Mouse (Mus musculus): ENCODE measurements around the gene Hsf4. TPM values are rescaled to one million over a fixed set of nuclear protein-coding genes. Genes with fewer than 3 reads are reported as not detected.
A peak's percentile ranks its signal among the peaks of the same experiment; 100 is the strongest.

The Hsf4 gene
- polyA plus RNA-seq, 1 experiment from 2014 or later: not detected

DNA sequence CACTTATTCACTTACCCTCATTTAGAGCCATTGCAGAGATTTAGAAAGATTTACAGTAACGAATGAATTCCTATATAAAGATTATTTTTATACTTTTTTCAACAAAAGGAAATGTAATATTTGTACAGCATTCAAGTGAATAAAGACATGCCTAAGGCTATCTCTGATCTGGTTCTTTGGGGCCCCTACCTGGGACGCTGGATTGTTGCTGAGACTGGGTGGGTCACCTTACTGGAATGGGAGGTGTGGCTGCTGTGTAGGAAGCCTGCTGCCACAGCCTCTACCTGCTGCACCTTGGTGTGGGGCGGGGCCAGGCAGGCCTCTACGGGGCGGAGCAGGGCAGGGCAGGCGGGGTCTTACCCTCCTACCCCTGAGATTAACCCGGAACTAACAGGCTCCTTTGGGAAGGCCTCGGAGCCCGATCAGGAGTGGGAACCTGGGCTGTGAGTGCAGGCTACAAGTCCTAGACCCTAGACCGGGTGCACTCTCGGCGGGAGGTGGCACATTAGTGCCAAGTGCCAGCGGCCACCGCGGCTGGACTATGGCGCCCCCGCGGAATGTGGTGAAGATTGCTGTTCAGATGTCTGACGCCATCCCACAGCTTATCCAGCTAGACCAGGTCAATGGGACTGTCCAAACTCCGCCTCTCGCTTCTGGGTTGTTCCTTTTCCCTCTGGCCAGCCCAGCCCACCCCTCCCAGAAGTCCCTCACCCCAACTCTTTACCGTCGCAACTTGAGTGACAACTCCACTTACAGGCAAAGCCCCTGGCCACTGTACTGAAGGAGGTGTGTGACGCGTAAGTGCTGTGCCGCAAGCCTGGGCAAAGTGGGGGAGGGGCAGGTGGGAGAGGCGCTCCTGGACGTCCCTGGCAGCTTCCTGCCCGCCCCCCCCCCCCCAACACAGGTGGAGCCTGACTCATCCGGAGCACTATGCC, 35.9 kb downstream of the Hsf4 start, which contains the start of gene Elmo3:
Gene Elmo3, plus strand, starts transcription at position 391 of the 935 bp plus-strand sequence.
- Histone ChIP-seq H3K36me3 (replicated peaks) (peaks cover 91% of the 10 kb centered on the region), H3K27me3 (ENCODE audit: poor library complexity, severe bottlenecking) (no peaks in the 10 kb centered on the region), H3K27ac (peak within 1 kb of the TSS; percentile 75), H3K4me3 (peak within 1 kb of the TSS; percentile 43), H3K9me3 (no peaks in the 10 kb centered on the region), H3K4me1 (peaks cover 23% of the 10 kb centered on the region)
- 8% methylated on average over 30 of the region's 30 CpGs for WGBS
- peak; percentile 52 for DNase-seq (ENCODE audit: extremely low spot score, low spot score)

DNA sequence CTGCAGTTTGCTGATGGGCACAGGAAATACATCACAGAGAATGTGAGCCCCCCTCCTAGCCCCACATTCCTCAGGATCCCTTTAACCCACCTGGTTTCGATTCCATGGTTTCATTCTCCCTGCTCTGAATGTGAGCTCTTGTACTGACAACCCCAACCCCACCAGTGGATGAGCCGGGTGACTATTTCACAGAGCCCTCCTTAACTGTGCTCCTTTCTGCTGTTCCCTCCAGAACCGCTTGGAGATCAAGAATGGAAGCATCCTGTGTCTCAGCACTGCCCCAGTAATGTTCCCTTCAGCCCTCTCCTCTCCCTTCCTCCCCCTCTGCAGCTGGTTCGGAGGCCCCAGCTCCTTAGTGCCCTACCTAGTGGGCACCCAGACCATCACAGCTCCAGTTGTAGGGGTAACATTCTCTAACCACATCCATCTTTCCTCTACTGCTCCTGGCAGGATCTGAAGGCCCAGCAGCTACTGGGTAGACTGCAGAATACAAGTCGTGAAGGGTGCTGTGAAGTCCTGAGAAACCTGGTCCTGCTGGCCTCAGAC, 36.6 kb downstream of the Hsf4 start:
- no peak for DNase-seq (ENCODE audit: extremely low spot score, low spot score)
- no peaks in the 10 kb centered on the region for H3K27me3 ChIP-seq (ENCODE audit: poor library complexity, severe bottlenecking)
- H3K9me3 ChIP-seq: no peaks in the 10 kb centered on the region
- H3K4me1 ChIP-seq: peaks cover 23% of the 10 kb centered on the region
- WGBS: 65% methylated on average over 5 of the region's 5 CpGs
- H3K36me3 ChIP-seq (replicated peaks): peaks cover 89% of the 10 kb centered on the region
- peak overlapping the region; percentile 75 for H3K27ac ChIP-seq
- peak overlapping the region; percentile 43 for H3K4me3 ChIP-seq

DNA sequence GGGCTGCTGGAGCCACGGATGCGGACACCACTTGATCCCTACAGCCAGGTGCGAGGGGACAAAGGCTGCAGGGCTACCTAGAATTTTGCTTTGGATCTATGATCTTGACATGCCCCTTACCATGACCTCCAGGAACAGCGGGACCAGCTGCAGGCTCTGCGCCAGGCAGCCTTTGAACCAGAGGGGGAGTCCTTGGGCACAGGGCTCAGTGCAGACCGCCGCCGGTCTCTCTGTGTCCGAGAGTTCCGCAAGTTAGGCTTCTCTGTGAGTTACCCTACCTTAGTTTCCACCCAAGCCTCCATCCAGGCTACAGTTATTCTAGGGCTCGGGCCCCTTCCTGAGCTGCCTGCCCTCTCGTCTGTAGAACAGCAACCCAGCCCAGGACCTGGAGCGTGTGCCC, 38.1 kb downstream of the Hsf4 start:
- no peak overlapping the region for H3K4me3 ChIP-seq
- DNase-seq (ENCODE audit: extremely low spot score, low spot score): no peak
- no peaks in the 10 kb centered on the region for H3K9me3 ChIP-seq
- H3K27me3 ChIP-seq (ENCODE audit: poor library complexity, severe bottlenecking): no peaks in the 10 kb centered on the region
- H3K36me3 ChIP-seq (replicated peaks): peaks cover 89% of the 10 kb centered on the region
- peaks cover 23% of the 10 kb centered on the region for H3K4me1 ChIP-seq
- WGBS: 94% methylated on average over 13 of the region's 13 CpGs
- H3K27ac ChIP-seq: no peak overlapping the region

DNA sequence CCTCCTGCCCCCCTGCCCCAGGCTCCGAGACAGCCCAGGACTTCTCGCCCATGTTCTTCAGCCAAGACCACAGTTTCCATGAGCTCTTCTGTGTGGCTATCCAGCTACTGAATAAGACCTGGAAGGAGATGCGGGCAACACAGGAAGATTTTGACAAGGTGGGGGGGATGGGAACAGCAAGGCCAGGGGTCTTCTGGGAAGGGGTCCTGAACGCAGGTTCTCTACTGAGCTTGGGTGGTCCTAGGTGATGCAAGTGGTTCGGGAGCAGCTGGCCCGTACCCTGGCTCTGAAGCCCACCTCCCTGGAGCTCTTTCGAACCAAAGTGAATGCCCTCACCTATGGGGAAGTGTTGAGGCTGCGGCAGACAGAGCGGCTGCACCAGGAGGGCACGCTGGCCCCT, 38.8 kb downstream of the Hsf4 start:
- Histone ChIP-seq H3K4me1 (peaks cover 23% of the 10 kb centered on the region), H3K27me3 (ENCODE audit: poor library complexity, severe bottlenecking) (no peaks in the 10 kb centered on the region), H3K36me3 (replicated peaks) (peaks cover 89% of the 10 kb centered on the region), H3K9me3 (no peaks in the 10 kb centered on the region), H3K4me3 (no peak overlapping the region), H3K27ac (no peak overlapping the region)
- no peak for DNase-seq (ENCODE audit: extremely low spot score, low spot score)
- WGBS: 93% methylated on average over 10 of the region's 10 CpGs

DNA sequence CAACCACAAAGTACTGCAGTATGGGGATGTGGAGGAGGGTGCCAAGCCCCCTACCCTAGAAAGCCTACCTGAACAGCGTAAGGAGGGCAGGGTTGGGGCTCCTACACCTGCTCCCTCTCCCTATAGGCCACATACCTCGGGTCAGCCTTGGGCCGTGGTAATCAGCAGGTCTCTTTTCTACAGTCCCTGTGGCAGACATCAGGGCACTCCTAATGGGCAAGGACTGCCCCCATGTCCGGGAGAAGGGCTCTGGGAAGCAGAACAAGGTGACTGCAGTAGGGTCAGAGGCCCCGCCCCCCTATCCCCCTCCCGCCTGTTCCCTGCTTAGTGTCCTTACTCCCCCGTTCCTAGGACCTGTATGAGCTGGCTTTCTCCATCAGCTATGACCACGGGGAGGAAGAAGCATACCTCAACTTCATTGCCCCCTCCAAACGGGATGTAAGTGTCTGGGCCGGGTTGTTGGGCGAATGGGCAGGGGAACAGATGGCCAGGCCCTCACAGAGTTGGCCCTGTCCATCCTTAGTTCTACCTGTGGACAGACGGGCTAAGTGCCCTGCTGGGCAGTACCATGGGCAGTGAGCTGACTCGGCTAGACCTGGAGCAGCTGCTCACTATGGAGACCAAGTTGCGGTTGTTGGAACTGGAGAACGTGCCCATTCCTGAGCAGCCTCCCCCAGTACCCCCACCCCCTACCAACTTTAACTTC, 39.7 kb downstream of the Hsf4 start:
- Histone ChIP-seq H3K9me3 (no peaks in the 10 kb centered on the region), H3K4me3 (no peak overlapping the region), H3K27ac (no peak overlapping the region), H3K4me1 (peaks cover 29% of the 10 kb centered on the region), H3K27me3 (ENCODE audit: poor library complexity, severe bottlenecking) (no peaks in the 10 kb centered on the region), H3K36me3 (replicated peaks) (peaks cover 89% of the 10 kb centered on the region)
- no peak for DNase-seq (ENCODE audit: extremely low spot score, low spot score)
- WGBS: 82% methylated on average over 15 of the region's 15 CpGs

DNA sequence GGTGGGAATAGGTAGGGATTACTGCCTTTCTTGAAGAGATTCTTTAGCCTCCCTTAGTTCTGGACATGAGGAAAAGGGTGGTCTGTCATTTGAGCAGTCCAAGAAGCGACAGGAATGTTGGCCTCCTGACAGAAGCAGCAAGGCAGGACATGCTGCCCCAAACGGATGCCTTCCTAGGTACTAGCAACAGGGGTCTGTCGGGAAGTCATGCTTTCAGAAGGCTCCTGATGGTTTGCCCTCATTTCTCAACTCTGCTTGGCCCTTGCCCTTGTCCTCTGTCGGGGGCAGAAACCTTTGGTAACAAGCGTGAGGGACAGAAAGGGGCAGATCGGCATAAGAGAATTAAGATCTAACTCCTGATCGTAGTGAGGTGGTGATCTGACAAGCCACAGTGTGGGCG, 40.5 kb downstream of the Hsf4 start:
- Histone ChIP-seq H3K27ac (no peak overlapping the region), H3K9me3 (no peaks in the 10 kb centered on the region), H3K36me3 (replicated peaks) (peaks cover 88% of the 10 kb centered on the region), H3K4me3 (no peak overlapping the region), H3K27me3 (ENCODE audit: poor library complexity, severe bottlenecking) (no peaks in the 10 kb centered on the region), H3K4me1 (peaks cover 21% of the 10 kb centered on the region)
- DNase-seq (ENCODE audit: extremely low spot score, low spot score): no peak
- WGBS: 88% methylated on average over 8 of the region's 8 CpGs

DNA sequence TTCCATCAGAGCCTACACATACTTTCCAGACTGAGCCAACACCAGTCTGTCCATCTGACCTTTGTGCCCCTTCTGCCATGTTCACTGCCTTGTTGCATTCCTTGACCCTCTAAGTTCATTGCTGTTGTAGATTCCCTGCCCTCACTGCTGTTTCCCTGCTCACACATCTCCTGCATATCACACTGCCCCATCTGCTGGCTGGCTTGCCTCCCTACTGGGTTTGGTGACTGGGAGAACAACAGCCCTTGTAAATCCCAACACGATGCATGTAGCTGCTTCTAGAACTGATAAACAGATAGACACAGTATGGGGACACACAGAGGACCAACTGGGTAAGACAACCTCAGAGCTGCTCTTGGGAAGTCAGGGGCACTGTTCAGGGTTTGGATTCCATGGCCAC, 42.1 kb downstream of the Hsf4 start:
- Histone ChIP-seq H3K27ac (no peak overlapping the region), H3K36me3 (replicated peaks) (peaks cover 92% of the 10 kb centered on the region), H3K27me3 (ENCODE audit: poor library complexity, severe bottlenecking) (no peaks in the 10 kb centered on the region), H3K4me1 (peaks cover 6% of the 10 kb centered on the region), H3K4me3 (no peak overlapping the region), H3K9me3 (no peaks in the 10 kb centered on the region)
- DNase-seq (ENCODE audit: extremely low spot score, low spot score): no peak
- WGBS: 83% methylated on average over 1 of the region's 1 CpGs

DNA sequence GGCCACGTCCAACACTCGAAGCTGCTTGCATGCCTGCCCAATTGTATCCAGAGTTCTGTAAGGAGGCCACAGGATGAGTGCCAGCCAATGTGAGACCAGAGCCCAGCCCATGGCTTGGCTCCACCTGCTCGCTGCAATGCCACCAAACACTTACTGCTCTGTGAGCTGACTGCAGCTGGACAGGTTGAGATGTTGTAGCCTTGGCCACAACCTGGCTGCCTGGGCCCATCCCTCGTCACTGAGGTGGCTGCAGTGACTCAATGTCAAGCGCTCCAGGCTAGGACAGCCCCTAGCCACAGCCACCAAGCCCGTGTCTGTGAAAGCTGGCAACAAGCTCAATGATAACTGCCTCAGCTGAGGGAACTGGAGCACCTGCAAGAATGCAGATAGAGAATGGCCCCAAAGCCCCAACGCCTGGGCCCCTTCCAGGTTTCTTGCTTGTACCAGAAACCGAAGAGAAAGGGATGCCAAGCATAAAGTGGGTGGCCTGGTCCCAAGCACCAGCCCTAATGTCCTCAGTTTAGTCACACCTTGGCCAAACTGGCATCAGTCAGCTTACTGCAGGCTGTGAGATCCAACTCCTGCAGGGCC, 43.4 kb downstream of the Hsf4 start:
- Histone ChIP-seq H3K36me3 (replicated peaks) (peaks cover 89% of the 10 kb centered on the region), H3K4me3 (no peak overlapping the region), H3K4me1 (peaks cover 6% of the 10 kb centered on the region; the same call in 1 of the 2 replicates), H3K27me3 (ENCODE audit: poor library complexity, severe bottlenecking) (no peaks in the 10 kb centered on the region), H3K27ac (no peak overlapping the region), H3K9me3 (no peaks in the 10 kb centered on the region)
- DNase-seq (ENCODE audit: extremely low spot score, low spot score): no peak
- 91% methylated on average over 8 of the region's 8 CpGs for WGBS

DNA sequence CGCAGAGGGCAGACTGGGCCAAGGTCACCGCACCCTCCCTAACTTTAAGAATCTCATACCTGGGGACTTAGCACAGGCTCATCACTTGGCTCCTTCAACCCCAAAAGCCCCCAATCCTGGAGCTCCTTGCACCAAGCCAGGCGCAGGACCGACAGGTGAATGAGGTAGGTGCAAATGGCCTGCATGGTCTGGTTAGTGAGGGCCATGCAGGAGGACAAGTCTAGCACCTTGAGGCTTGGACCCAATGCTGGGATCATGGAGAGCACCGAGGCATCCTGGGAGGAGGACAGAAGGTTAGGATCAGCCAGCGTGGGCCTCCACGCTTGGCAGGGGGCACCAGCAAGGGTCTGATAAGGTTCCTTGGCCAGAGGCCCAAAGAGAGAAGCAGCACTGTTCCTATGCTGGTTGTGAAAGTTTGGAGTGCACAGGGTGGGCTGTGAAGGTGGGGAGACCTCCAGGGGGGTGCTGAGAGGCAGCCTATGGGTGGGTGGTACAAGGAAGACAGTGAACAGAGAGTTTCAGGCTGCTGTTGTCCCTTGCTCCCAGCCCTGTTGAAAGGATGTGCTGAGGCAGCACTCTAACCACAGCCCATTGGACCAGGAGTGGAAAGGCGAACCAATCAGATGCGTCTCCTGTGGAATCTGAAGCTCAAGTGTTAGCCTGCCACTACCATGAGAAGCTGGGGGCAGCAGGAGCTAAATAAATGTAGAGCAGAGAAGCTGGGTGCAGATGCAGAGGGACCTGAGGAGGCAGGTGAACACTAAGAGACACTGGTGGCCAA, 44.2 kb downstream of the Hsf4 start:
- Histone ChIP-seq H3K27ac (no peak overlapping the region), H3K9me3 (no peaks in the 10 kb centered on the region), H3K36me3 (replicated peaks) (peaks cover 89% of the 10 kb centered on the region), H3K4me3 (no peak overlapping the region), H3K4me1 (peaks cover 6% of the 10 kb centered on the region; the same call in 1 of the 2 replicates), H3K27me3 (ENCODE audit: poor library complexity, severe bottlenecking) (no peaks in the 10 kb centered on the region)
- no peak for DNase-seq (ENCODE audit: extremely low spot score, low spot score)
- WGBS: 77% methylated on average over 9 of the region's 9 CpGs

DNA sequence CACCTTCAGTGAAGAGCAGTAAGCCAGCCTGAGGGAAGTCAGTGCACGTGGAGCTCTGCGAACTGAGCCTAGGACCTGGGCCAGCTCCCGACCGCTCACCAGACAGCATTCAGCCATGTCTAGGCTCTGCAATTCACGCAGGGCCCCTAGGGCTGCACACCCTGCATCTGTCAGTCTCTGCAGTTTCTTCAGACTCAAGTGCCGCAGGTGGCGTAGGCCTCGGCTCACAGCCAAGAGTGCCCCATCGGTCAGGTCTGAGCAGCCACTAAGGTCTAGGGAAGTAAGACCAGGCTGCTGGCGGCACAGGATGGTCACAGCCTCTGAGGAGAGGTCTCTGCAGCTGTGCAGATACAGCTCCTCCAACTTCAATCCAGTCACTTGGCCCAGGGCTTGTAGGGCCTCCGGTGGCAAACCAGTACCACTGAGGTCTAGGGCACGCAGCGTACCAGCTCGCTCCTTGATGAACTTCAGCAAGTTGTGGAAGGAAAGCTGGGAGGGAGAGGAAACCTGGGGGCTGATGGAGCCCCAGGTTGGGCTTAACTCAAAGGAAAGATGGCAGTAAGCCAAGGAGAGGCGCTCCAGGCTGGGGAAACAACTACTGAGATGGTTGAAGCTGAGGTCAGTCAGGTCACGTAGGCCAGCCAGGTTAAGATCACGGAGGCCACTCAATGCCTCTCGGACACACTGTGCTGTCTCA, 45.6 kb downstream of the Hsf4 start:
- H3K27me3 ChIP-seq (ENCODE audit: poor library complexity, severe bottlenecking): no peaks in the 10 kb centered on the region
- H3K9me3 ChIP-seq: no peaks in the 10 kb centered on the region
- H3K4me1 ChIP-seq: peaks cover 6% of the 10 kb centered on the region; the same call in 1 of the 2 replicates
- no peak overlapping the region for H3K4me3 ChIP-seq
- DNase-seq (ENCODE audit: extremely low spot score, low spot score): no peak
- peaks cover 89% of the 10 kb centered on the region for H3K36me3 ChIP-seq (replicated peaks)
- 94% methylated on average over 18 of the region's 18 CpGs for WGBS
- no peak overlapping the region for H3K27ac ChIP-seq

DNA sequence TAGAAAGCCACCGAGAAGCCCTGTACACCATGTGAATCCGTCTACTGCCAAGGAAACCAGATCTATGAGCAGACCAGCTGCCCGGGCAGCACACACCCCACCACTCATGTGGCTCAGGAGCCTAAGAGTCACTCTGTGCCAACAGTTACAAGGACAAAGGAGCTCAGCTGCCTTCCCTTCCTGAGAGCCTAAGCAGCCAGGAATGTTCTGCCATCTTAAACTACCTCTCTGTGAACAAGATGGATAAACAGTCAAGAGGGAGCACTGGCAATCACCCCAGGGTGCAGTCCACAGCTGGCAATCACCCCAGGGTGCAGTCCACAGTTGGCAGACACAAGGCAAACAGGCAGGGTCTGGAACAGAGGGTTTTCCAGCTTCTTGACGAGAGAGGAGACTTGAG, 48.3 kb downstream of the Hsf4 start:
- Histone ChIP-seq H3K36me3 (replicated peaks) (peaks cover 70% of the 10 kb centered on the region), H3K9me3 (no peaks in the 10 kb centered on the region), H3K4me1 (peaks cover 6% of the 10 kb centered on the region; the same call in 1 of the 2 replicates), H3K27ac (no peak overlapping the region), H3K27me3 (ENCODE audit: poor library complexity, severe bottlenecking) (no peaks in the 10 kb centered on the region), H3K4me3 (no peak overlapping the region)
- WGBS: 91% methylated on average over 4 of the region's 4 CpGs
- DNase-seq (ENCODE audit: extremely low spot score, low spot score): no peak

Measured in forebrain, embryonic 10.5 days (tissue).